Mouse (Mus musculus): ENCODE data around the gene Gm5089.

GRCm38 (mm10) chr14:122401886-122402285 is 49.0 kb downstream of the Gm5089 start:
- TF ChIP-seq CTCF (IDR thresholded peaks at IDR 0.05; ENCODE audit: low read depth, low read length) (no peak), POLR2AphosphoS5 (IDR thresholded peaks at IDR 0.05; ENCODE audit: insufficient replicate concordance, low read depth, low read length) (no peak), GATA2 (IDR thresholded peaks at IDR 0.05; ENCODE audit: borderline replicate concordance, low read depth, low read length) (no peak)

Data from G1E (cell line).